Mouse (Mus musculus) forebrain, embryonic 11.5 days (tissue): ENCODE data around the gene Pheta1. TPM values are rescaled to one million over a fixed set of nuclear protein-coding genes. Genes with fewer than 3 reads are reported as not detected.
A peak's percentile ranks its signal among the peaks of the same experiment; 100 is the strongest.

Experiments used
- ATAC-seq: fragments of 200-750 bp; cut with Nextera tagmentation; replicated peaks from 2 replicates; pipeline ENCODE4 v1.8.0; 2017; ENCODE audit warnings: moderate TSS enrichment; ENCODE audit not compliant: low FRiP score
- DNase-seq: peaks from one replicate; pipeline ENCODE4 v3.0.0-alpha.2; 2017; ENCODE audit warnings: low spot score
- H3K27ac ChIP-seq: fragments of 300-500 bp; sonication (generic); 2 replicates; pipeline ENCODE4 v1.5.1; 2014; ENCODE audit warnings: low read depth, low read length
- H3K27me3 ChIP-seq: fragments of 300-500 bp; sonication (generic); 2 replicates; pipeline ENCODE4 v1.6.1; 2014; ENCODE audit warnings: mild to moderate bottlenecking, low read length, mixed read lengths; ENCODE audit not compliant: control insufficient read depth, insufficient read depth
- H3K36me3 ChIP-seq: fragments of 300-500 bp; sonication (generic); 2 replicates; pipeline ENCODE4 v1.6.1; 2014; ENCODE audit warnings: mild to moderate bottlenecking, low read length, moderate library complexity, mixed read lengths; ENCODE audit not compliant: control insufficient read depth, insufficient read depth
- H3K4me1 ChIP-seq: fragments of 300-500 bp; sonication (generic); replicated peaks from 2 replicates; pipeline ENCODE4 v1.6.1; 2014; ENCODE audit warnings: low read length, mixed read lengths; ENCODE audit not compliant: control insufficient read depth, insufficient read depth
- H3K4me2 ChIP-seq: fragments of 300-500 bp; sonication (generic); 2 replicates; pipeline ENCODE4 v1.6.1; 2014; ENCODE audit warnings: low read depth, mild to moderate bottlenecking, low read length, moderate library complexity, mixed read lengths; ENCODE audit not compliant: severe bottlenecking
- H3K4me3 ChIP-seq: fragments of 300-500 bp; sonication (generic); 2 replicates; pipeline ENCODE4 v1.5.1; 2014; ENCODE audit warnings: low read depth, low read length
- H3K9ac ChIP-seq: fragments of 300-500 bp; sonication (generic); 2 replicates; pipeline ENCODE4 v1.6.1; 2014; ENCODE audit warnings: low read length
- H3K9me3 ChIP-seq: fragments of 300-500 bp; sonication (generic); 2 replicates; pipeline ENCODE4 v1.6.1; 2016; ENCODE audit warnings: low read length, mixed read lengths; ENCODE audit not compliant: control insufficient read depth
- WGBS: fragments of 180-500 bp; shearing (Covaris S2); extraction: QIAGEN DNeasy Blood & Tissue Kit; methylation state at CpG from one replicate; pipeline ENCODE4 v1.1.7; 2014; 5-methylcytosine and 5-hydroxymethylcytosine counted together
- polyA plus RNA-seq: library from polyadenylated mRNA; unstranded; fragments of >200 nt; fragmentation: Nextera tagmentation; extraction: Ambion mirVana; gene quantifications from 2 replicates; pipeline ENCODE4 v1.2.1, GENCODE M21; 2014

The Pheta1 gene
- polyA plus RNA-seq, 1 experiment from 2014 or later = 35.7 TPM

GRCm38 (mm10) chr5:121831002-121831601 lies 17.7 kb upstream of the Pheta1 start:
- H3K9me3 ChIP-seq = no peaks in the 10 kb centered on the region
- no peak overlapping the region for H3K9ac ChIP-seq
- H3K36me3 ChIP-seq = no peaks in the 10 kb centered on the region; the same call in 1 of the 2 replicates
- ATAC-seq = no peak
- peaks cover 22% of the 10 kb centered on the region for H3K27me3 ChIP-seq
- H3K27ac ChIP-seq = no peak overlapping the region
- no peak overlapping the region for H3K4me2 ChIP-seq
- H3K4me1 ChIP-seq = peaks cover 22% of the 10 kb centered on the region; the same call in 1 of the 2 replicates
- H3K4me3 ChIP-seq = no peak overlapping the region
- 96% methylated on average over 6 of the region's 6 CpGs for WGBS
- DNase-seq = no peak

DNA sequence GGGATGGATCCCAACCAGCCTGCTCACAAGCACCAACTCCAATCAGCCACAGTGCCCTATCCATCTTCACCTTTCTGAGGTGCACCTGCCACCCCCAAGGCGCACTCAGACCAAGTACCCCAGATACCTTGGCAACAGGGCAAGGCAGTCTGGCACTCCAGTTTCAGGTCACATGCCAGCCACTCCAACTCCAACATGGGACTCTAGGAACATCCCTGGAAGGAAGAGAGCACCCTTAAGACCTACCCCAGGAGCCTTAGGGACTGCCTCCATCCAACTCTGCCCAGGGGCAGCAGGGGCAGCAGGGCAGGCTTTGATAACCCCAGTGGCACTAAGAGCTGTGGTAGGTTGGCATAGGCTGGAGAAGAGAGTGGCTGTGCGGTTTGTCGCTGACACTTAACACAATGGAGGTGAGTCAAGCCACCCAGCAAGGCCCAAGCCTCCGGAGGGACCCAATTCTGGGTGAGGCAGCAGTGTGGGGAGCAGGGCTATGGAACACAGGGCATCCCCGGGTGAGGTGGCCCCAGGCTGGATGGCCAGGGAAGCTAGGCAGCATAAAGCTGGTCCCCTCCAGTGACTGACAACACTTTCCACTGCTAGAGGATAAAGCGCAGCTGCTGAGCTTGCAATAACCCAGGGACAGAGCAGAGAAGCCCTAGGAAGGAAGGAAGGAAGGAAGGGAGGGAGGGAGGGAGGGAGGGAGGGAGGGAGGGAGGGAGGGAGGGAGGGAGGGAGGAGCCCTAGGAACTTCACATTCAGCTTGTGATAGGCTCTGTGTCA lies 16.2 kb upstream of the Pheta1 start:
- H3K36me3 ChIP-seq = no peaks in the 10 kb centered on the region
- ATAC-seq (no peak), DNase-seq (no peak)
- H3K4me1 ChIP-seq = peaks cover 28% of the 10 kb centered on the region; the same call in 1 of the 2 replicates
- WGBS = 83% methylated on average over 5 of the region's 6 CpGs
- no peak overlapping the region for H3K9ac ChIP-seq
- H3K4me2 ChIP-seq = no peak overlapping the region
- H3K9me3 ChIP-seq = no peaks in the 10 kb centered on the region
- no peak overlapping the region for H3K27ac ChIP-seq
- no peak overlapping the region for H3K4me3 ChIP-seq
- H3K27me3 ChIP-seq = peaks cover 28% of the 10 kb centered on the region

- no peak overlapping the region for H3K4me3 ChIP-seq
Measured at GRCm38 (mm10) chr5:121833159-121833558, 15.6 kb upstream of the Pheta1 start.

DNA sequence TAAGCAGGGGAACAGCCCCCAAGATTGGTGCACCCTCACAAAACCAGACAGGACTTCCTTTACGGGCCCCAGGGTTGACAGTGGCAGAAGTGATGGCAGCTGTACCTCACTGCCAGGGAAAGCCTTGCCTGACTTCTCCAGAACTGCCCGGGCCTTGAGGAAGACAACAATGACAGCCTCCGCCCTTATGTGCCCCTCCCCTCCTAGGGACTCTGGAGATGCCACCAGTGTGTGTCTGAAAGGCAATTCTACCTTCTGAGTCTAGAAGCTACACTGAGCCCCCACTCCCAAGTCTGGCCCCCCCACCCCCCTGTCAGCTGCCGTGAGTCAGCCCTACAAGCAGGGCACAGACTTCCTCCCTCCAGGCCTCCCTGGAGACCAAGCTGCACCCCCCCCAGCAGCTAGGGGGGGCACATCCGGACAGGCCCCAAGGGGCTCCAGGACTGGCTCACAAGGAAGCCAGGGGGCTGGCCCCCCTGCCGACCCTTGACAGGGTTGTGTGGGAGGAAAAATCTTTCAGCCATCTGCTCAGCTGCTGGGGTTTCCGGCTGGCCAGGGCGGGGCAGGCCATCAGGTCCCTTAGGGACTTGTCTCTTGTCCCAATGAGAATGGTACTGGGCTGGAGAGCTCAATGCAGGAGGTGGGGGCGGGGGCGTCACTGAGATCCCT lies 15.1 kb upstream of the Pheta1 start:
- Histone ChIP-seq H3K27ac (no peak overlapping the region), H3K36me3 (no peaks in the 10 kb centered on the region), H3K4me2 (no peak overlapping the region), H3K9ac (no peak overlapping the region), H3K4me3 (no peak overlapping the region), H3K9me3 (no peaks in the 10 kb centered on the region), H3K4me1 (peaks cover 32% of the 10 kb centered on the region), H3K27me3 (peaks cover 28% of the 10 kb centered on the region)
- no peak for DNase-seq
- 63% methylated on average over 10 of the region's 10 CpGs for WGBS
- ATAC-seq = no peak

More at GRCm38 (mm10) chr5:121833159-121833558, 15.6 kb upstream of the Pheta1 start:
- Histone ChIP-seq H3K36me3 (no peaks in the 10 kb centered on the region), H3K27ac (no peak overlapping the region), H3K9ac (no peak overlapping the region), H3K27me3 (peaks cover 28% of the 10 kb centered on the region), H3K4me1 (peaks cover 32% of the 10 kb centered on the region; the same call in 1 of the 2 replicates), H3K9me3 (no peaks in the 10 kb centered on the region), H3K4me2 (no peak overlapping the region)
- WGBS = 96% methylated on average over 2 of the region's 2 CpGs
- DNase-seq = no peak
- ATAC-seq = no peak

DNA sequence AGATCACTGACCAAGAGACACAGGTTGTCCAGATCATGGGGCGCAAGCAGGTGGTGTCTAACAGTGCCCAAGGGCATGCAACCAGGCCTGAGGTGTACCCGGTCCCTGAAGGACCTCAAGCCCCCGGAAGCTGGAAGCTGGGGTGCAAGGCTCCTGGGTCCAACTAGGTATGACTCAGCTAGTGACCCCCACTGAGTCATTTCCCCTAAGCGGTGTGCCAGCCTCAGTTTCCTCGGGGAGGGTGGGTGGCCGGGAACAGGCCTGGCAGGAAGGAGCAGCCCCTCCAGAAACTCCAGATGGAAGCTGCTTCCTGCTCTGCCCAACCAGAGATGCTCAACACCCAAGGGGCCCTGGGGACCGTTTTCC lies 14.6 kb upstream of the Pheta1 start:
- DNase-seq (no peak), ATAC-seq (no peak)
- peaks cover 31% of the 10 kb centered on the region for H3K27me3 ChIP-seq
- no peaks in the 10 kb centered on the region for H3K9me3 ChIP-seq
- H3K4me1 ChIP-seq = peaks cover 32% of the 10 kb centered on the region
- WGBS = 78% methylated on average over 7 of the region's 7 CpGs
- no peak overlapping the region for H3K4me3 ChIP-seq
- no peak overlapping the region for H3K27ac ChIP-seq
- no peaks in the 10 kb centered on the region for H3K36me3 ChIP-seq
- no peak overlapping the region for H3K9ac ChIP-seq
- no peak overlapping the region for H3K4me2 ChIP-seq

- peak overlapping the region; percentile 66 for H3K9ac ChIP-seq
Measured at GRCm38 (mm10) chr5:121834991-121835747, 13.6 kb upstream of the Pheta1 start.

GRCm38 (mm10) chr5:121835949-121836691 lies 12.7 kb upstream of the Pheta1 start:
- Histone ChIP-seq H3K9me3 (no peaks in the 10 kb centered on the region), H3K4me1 (peaks cover 32% of the 10 kb centered on the region), H3K36me3 (no peaks in the 10 kb centered on the region), H3K9ac (peak overlapping the region; percentile 66), H3K27ac (no peak overlapping the region), H3K4me2 (peak overlapping the region; percentile 92), H3K4me3 (peak overlapping the region; percentile 63), H3K27me3 (peaks cover 28% of the 10 kb centered on the region)
- DNase-seq (no peak), ATAC-seq (peak; percentile 19; the same call in 1 of the 2 replicates)
- WGBS = under 1% methylated on average over 45 of the region's 51 CpGs

More at GRCm38 (mm10) chr5:121834991-121835747, 13.6 kb upstream of the Pheta1 start:
- peaks cover 32% of the 10 kb centered on the region for H3K4me1 ChIP-seq
- WGBS = 53% methylated on average over 12 of the region's 12 CpGs
- DNase-seq = no peak
- H3K36me3 ChIP-seq = no peaks in the 10 kb centered on the region
- H3K27ac ChIP-seq = no peak overlapping the region
- H3K9me3 ChIP-seq = no peaks in the 10 kb centered on the region
- peak overlapping the region; percentile 63 for H3K4me3 ChIP-seq
- H3K27me3 ChIP-seq = peaks cover 30% of the 10 kb centered on the region
- H3K4me2 ChIP-seq = peak overlapping the region; percentile 92
- no peak for ATAC-seq
